Mouse (Mus musculus) 3T3-L1 (cell line): ENCODE measurements at regions not wholly inside any gene's neighbourhood (a gene's known extent, or its start where the extent isn't known, plus 50 kb on each side); places are given as distances from the start of the nearest gene placed in this dataset.
A peak's percentile ranks its signal among the peaks of the same experiment; 100 is the strongest.

ENCODE experiments used
- DNase-seq: peaks from one replicate; pipeline ENCODE4 v3.0.0-alpha.2; 2015; ENCODE audit warnings: low read depth, low spot score

DNA sequence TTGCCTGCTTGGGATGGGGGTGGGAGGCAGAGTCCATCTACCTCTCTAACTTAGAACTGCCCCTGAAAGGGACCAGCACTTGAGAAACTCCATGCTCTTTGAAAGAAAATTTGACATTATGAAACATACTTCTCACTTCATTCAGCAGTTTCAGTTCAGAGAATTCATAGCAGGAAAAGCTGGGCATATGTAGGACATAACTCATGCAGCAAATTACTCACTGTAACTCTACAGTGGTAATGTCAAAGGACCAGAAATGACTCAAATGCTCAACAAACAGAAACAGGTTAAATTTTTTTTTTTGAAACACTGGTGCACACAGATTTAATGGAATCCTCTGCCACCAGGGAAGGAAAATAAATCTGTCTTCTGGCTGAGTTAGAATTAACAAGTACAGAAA is 56.5 kb upstream of the Arnt2 start:
- peak; percentile 49 for DNase-seq

DNA sequence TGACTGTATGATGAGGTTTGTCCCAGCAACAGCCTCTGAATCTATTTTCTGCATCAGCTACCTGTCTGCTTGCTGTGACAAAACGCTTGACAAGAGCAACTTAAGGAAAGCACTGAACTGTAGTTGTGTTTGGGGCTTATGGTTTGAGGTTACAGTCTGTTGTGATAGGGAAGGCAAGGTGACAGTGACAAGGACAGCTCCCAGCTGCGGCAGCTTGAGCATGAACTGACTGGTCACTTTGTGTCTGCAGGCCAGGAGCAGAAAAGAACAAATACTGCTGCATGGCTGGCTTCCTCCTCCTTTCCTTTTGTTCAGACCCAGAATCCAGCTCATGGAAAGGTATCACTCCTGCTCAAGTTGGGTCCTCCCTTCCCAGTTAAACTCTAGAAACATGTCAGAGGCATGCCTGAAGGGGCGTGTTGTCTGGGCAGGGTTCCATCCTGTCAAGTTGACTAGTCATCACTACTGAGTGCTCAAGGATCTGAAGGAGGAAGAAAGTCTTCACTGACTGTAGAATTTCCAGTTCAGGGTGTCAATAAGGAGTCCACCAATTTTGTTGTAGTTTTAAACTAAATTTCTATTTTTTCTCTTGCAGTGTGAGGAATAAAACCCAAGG is 55.7 kb upstream of the Arnt2 start:
- DNase-seq, result peak; percentile 51
